Mouse (Mus musculus): ENCODE measurements at regions not wholly inside any gene's neighbourhood (a gene's known extent, or its start where the extent isn't known, plus 50 kb on each side); places are given as distances from the start of the nearest gene placed in this dataset.

- DNase-seq, result no peak
- no peak overlapping the region for H3K4me3 ChIP-seq (replicated peaks; ENCODE audit: extremely low read depth, low read depth, low read length)
- TF ChIP-seq POLR2A (IDR thresholded peaks at IDR 0.05; ENCODE audit: borderline replicate concordance, extremely low read depth, low read depth, low read length) (no peak), CTCF (IDR thresholded peaks at IDR 0.05; ENCODE audit: insufficient read depth, low read length) (no peak)
- H3K4me1 ChIP-seq (ENCODE audit: control insufficient read depth, insufficient read depth, low read length), result no peaks in the 10 kb centered on the region
- 65% methylated on average over 5 of the region's 5 CpGs for WGBS
Measured at GRCm38 (mm10) chr10:125593006-125593405, 203.7 kb upstream of the Slc16a7 start.

- DNase-seq, result no peak
- TF ChIP-seq POLR2A (IDR thresholded peaks at IDR 0.05; ENCODE audit: borderline replicate concordance, extremely low read depth, low read depth, low read length), result no peak
- no peak for TF ChIP-seq CTCF (IDR thresholded peaks at IDR 0.05; ENCODE audit: insufficient read depth, low read length)
- Histone ChIP-seq H3K4me3 (replicated peaks; ENCODE audit: extremely low read depth, low read depth, low read length) (no peak overlapping the region), H3K4me1 (ENCODE audit: control insufficient read depth, insufficient read depth, low read length) (no peaks in the 10 kb centered on the region)
- WGBS, result 77% methylated on average over 10 of the region's 10 CpGs
Measured at GRCm38 (mm10) chr10:125607787-125608617, 218.7 kb upstream of the Slc16a7 start.

- DNase-seq, result no peak
- TF ChIP-seq POLR2A (IDR thresholded peaks at IDR 0.05; ENCODE audit: borderline replicate concordance, extremely low read depth, low read depth, low read length) (no peak), CTCF (IDR thresholded peaks at IDR 0.05; ENCODE audit: insufficient read depth, low read length) (no peak)
- 72% methylated on average over 5 of the region's 5 CpGs for WGBS
- no peak overlapping the region for H3K4me3 ChIP-seq (replicated peaks; ENCODE audit: extremely low read depth, low read depth, low read length)
- no peaks in the 10 kb centered on the region for H3K4me1 ChIP-seq (ENCODE audit: control insufficient read depth, insufficient read depth, low read length)
Measured at GRCm38 (mm10) chr10:125610353-125610752, 221.1 kb upstream of the Slc16a7 start.

- Histone ChIP-seq H3K4me1 (ENCODE audit: control insufficient read depth, insufficient read depth, low read length) (no peaks in the 10 kb centered on the region), H3K4me3 (replicated peaks; ENCODE audit: extremely low read depth, low read depth, low read length) (no peak overlapping the region)
- TF ChIP-seq POLR2A (IDR thresholded peaks at IDR 0.05; ENCODE audit: borderline replicate concordance, extremely low read depth, low read depth, low read length) (no peak), CTCF (IDR thresholded peaks at IDR 0.05; ENCODE audit: insufficient read depth, low read length) (no peak)
- WGBS, result 96% methylated on average over 6 of the region's 6 CpGs
- DNase-seq, result no peak
Measured at GRCm38 (mm10) chr10:125612773-125613172, 223.5 kb upstream of the Slc16a7 start.

- TF ChIP-seq POLR2A (IDR thresholded peaks at IDR 0.05; ENCODE audit: borderline replicate concordance, extremely low read depth, low read depth, low read length) (no peak), CTCF (IDR thresholded peaks at IDR 0.05; ENCODE audit: insufficient read depth, low read length) (no peak)
- WGBS, result 67% methylated on average over 6 of the region's 6 CpGs
- Histone ChIP-seq H3K4me1 (ENCODE audit: control insufficient read depth, insufficient read depth, low read length) (no peaks in the 10 kb centered on the region), H3K4me3 (replicated peaks; ENCODE audit: extremely low read depth, low read depth, low read length) (no peak overlapping the region)
- no peak for DNase-seq
Measured at GRCm38 (mm10) chr10:125621376-125621775, 232.1 kb upstream of the Slc16a7 start.

- Histone ChIP-seq H3K4me1 (ENCODE audit: control insufficient read depth, insufficient read depth, low read length) (no peaks in the 10 kb centered on the region), H3K4me3 (replicated peaks; ENCODE audit: extremely low read depth, low read depth, low read length) (no peak overlapping the region)
- WGBS, result 41% methylated on average over 7 of the region's 7 CpGs
- TF ChIP-seq CTCF (IDR thresholded peaks at IDR 0.05; ENCODE audit: insufficient read depth, low read length) (no peak), POLR2A (IDR thresholded peaks at IDR 0.05; ENCODE audit: borderline replicate concordance, extremely low read depth, low read depth, low read length) (no peak)
- no peak for DNase-seq
Measured at GRCm38 (mm10) chr10:125623836-125624235, 234.6 kb upstream of the Slc16a7 start.

- TF ChIP-seq CTCF (IDR thresholded peaks at IDR 0.05; ENCODE audit: insufficient read depth, low read length) (no peak), POLR2A (IDR thresholded peaks at IDR 0.05; ENCODE audit: borderline replicate concordance, extremely low read depth, low read depth, low read length) (no peak)
- DNase-seq, result no peak
- 85% methylated on average over 4 of the region's 4 CpGs for WGBS
- Histone ChIP-seq H3K4me3 (replicated peaks; ENCODE audit: extremely low read depth, low read depth, low read length) (no peak overlapping the region), H3K4me1 (ENCODE audit: control insufficient read depth, insufficient read depth, low read length) (no peaks in the 10 kb centered on the region)
Measured at GRCm38 (mm10) chr10:125667906-125668305, 278.6 kb upstream of the Slc16a7 start.

GRCm38 (mm10) chr10:125673637-125674036 is 284.4 kb upstream of the Slc16a7 start:
- WGBS, result 54% methylated on average over 11 of the region's 11 CpGs
- no peak for TF ChIP-seq POLR2A (IDR thresholded peaks at IDR 0.05; ENCODE audit: borderline replicate concordance, extremely low read depth, low read depth, low read length)
- TF ChIP-seq CTCF (IDR thresholded peaks at IDR 0.05; ENCODE audit: insufficient read depth, low read length), result no peak
- no peak overlapping the region for H3K4me3 ChIP-seq (replicated peaks; ENCODE audit: extremely low read depth, low read depth, low read length)
- no peak for DNase-seq
- H3K4me1 ChIP-seq (ENCODE audit: control insufficient read depth, insufficient read depth, low read length), result no peaks in the 10 kb centered on the region

GRCm38 (mm10) chr10:125679644-125680043 is 286.3 kb upstream of the Lrig3 start:
- TF ChIP-seq POLR2A (IDR thresholded peaks at IDR 0.05; ENCODE audit: borderline replicate concordance, extremely low read depth, low read depth, low read length), result no peak
- no peak for TF ChIP-seq CTCF (IDR thresholded peaks at IDR 0.05; ENCODE audit: insufficient read depth, low read length)
- Histone ChIP-seq H3K4me3 (replicated peaks; ENCODE audit: extremely low read depth, low read depth, low read length) (no peak overlapping the region), H3K4me1 (ENCODE audit: control insufficient read depth, insufficient read depth, low read length) (no peaks in the 10 kb centered on the region)
- no peak for DNase-seq
- WGBS, result 74% methylated on average over 7 of the region's 7 CpGs

GRCm38 (mm10) chr10:125685130-125685529 is 280.8 kb upstream of the Lrig3 start:
- DNase-seq, result no peak
- H3K4me1 ChIP-seq (ENCODE audit: control insufficient read depth, insufficient read depth, low read length), result no peaks in the 10 kb centered on the region
- no peak overlapping the region for H3K4me3 ChIP-seq (replicated peaks; ENCODE audit: extremely low read depth, low read depth, low read length)
- 77% methylated on average over 5 of the region's 5 CpGs for WGBS
- TF ChIP-seq CTCF (IDR thresholded peaks at IDR 0.05; ENCODE audit: insufficient read depth, low read length) (no peak), POLR2A (IDR thresholded peaks at IDR 0.05; ENCODE audit: borderline replicate concordance, extremely low read depth, low read depth, low read length) (no peak)

Measured in lung, adult 2 months (tissue).